Mouse (Mus musculus) monocyte, adult 59 days (primary cell): ENCODE data around the gene Defa23. TPM values are rescaled to one million over a fixed set of nuclear protein-coding genes. Genes with fewer than 3 reads are reported as not detected.

Source experiments
- total RNA-seq, 2 experiments: library from RNA; stranded (reverse); gene quantifications; one replicate each; pipeline ENCODE4 v1.2.4; 2023

The Defa23 gene
- not detected for total RNA-seq

DNA sequence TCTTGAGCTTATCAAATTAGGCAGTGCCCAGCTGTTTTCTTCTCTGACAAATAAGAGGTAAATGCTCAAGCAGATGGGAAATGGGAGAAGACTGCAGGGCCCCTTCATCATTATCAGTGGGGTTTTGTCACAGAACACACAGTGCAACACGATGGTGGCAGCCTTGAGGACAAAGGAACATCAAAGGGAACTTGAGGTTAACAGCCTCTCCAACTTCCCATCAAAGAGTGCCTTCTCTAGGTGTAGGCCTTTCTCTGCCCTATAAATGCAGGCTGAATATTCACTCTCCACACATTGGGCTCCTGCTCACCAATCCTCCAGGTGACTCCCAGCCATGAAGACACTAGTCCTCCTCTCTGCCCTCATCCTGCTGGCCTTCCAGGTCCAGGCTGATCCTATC is at the start of gene Defa23:
Gene Defa23 (plus strand): TSS at position 301 of the 400 bp plus-strand sequence.

DNA sequence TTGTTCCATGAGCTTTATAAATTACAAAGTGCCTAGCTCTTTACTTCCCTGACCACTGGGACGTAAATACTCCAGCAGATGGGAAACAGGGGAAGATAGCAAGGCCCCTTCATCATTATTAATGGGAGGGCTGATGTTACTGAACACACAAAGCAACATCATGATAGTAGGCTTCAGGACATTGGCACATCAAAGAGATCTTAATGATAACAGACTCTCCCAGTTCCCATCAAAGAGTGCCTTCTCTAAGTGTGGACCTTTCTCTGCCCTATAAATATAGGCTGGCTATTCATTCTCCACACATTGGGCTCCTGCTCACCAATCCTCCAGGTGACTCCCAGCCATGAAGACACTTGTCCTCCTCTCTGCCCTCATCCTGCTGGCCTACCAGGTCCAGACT is 29.6 kb upstream of the Defa23 start, which contains the start of gene Defa21:
Gene Defa21 (plus strand): TSS at position 301 of the 400 bp plus-strand sequence.

DNA sequence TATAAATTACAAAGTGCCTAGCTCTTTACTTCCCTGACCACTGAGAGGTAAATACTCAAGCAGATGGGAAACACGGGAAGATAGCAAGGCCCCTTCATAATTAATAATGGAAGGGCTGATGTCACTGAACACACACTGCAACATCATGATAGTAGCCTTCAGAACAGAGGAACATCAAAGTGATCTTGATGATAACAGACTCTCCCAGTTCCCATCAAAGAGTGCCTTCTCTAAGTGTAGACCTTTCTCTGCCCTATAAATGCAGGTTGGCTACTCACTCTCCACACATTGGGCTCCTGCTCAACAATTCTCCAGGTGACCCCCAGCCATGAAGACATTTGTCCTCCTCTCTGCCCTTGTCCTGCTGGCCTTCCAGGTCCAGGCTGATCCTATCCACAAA is 9.9 kb downstream of the Defa23 start, which contains the start of gene Defa35:
Gene Defa35 (plus strand): TSS at position 301 of the 400 bp plus-strand sequence.

DNA sequence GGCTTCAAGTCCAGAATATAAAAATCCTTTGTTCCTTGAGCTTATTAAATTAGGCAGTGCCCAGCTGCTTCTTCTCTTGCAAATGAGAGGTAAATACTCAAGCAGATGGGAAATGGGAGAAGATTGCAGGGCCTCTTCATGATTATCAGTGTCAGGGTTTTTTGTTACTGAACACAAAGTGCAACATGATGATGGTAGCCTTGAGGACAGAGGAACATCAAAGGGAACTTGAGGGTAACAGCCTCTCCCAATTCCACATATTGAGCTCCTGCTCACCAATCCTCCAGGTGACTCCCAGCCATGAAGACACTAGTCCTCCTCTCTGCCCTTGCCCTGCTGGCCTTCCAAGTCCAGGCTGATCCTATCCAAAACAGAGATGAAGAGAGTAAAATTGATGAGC is 29.3 kb downstream of the Defa23 start, which contains the start of gene Defa25:
Gene Defa25 (plus strand): TSS at position 301 of the 400 bp plus-strand sequence.

DNA sequence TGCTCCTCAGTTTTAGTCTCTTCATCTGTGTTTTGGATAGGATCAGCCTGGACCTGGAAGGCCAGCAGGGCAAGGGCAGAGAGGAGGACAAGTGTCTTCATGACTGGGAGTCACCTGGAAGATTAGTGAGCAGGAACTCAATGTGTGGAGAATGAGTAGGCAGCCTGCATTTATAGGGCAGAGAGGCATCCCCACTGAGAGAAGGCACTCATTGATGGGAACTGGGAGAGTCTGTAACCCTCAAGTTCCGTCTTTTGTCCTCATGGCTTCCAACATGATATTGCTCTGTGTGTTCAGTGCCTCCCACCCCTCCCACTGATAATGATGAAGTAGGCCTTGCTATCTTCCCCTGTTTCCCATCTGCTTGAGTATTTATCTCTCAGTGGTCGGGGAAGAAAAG is 41.1 kb downstream of the Defa23 start, which contains the start of gene Gm14851:
Gene Gm14851 (minus strand): TSS at position 101 of the 400 bp plus-strand sequence.

Other genes with a start within 250 kb of the Defa23 start
- not detected for gene Defb33, start 162.4 kb upstream of the Defa23 start, total RNA-seq
- gene Gm15056, start 152.4 kb upstream of the Defa23 start, total RNA-seq: not detected
- not detected for gene Gm6040, start 133.0 kb upstream of the Defa23 start, total RNA-seq
- not detected for gene AY761185, start 110.3 kb upstream of the Defa23 start, total RNA-seq
- not detected for gene Defa21, start 29.5 kb upstream of the Defa23 start, total RNA-seq
- gene Defa35, start 10.0 kb downstream of the Defa23 start, total RNA-seq: not detected
- not detected for gene Defa25, start 29.4 kb downstream of the Defa23 start, total RNA-seq
- not detected for gene Gm14851, start 41.0 kb downstream of the Defa23 start, total RNA-seq
- gene Defa30, start 79.6 kb downstream of the Defa23 start, total RNA-seq: not detected
- not detected for gene Defa22, start 107.2 kb downstream of the Defa23 start, total RNA-seq
- not detected for gene Defa31, start 136.6 kb downstream of the Defa23 start, total RNA-seq
- gene Gm15293, start 146.5 kb downstream of the Defa23 start, total RNA-seq: not detected
- not detected for gene Gm15292, start 194.7 kb downstream of the Defa23 start, total RNA-seq